Mouse (Mus musculus) central nervous system, embryonic 11.5 days (tissue): ENCODE results near the gene Fam221b. TPM values are rescaled to one million over a fixed set of nuclear protein-coding genes. Genes with fewer than 3 reads are reported as not detected.

Experiments
- polyA plus RNA-seq: library from polyadenylated mRNA; depleted of rRNA; stranded (reverse); fragments of >200 nt; gene quantifications from 2 replicates; pipeline ENCODE4 v1.2.3, GENCODE M21; 2012; rRNA removed

Gene Fam221b
- 0.21 and 0.22 TPM in 2 replicates for polyA plus RNA-seq

DNA sequence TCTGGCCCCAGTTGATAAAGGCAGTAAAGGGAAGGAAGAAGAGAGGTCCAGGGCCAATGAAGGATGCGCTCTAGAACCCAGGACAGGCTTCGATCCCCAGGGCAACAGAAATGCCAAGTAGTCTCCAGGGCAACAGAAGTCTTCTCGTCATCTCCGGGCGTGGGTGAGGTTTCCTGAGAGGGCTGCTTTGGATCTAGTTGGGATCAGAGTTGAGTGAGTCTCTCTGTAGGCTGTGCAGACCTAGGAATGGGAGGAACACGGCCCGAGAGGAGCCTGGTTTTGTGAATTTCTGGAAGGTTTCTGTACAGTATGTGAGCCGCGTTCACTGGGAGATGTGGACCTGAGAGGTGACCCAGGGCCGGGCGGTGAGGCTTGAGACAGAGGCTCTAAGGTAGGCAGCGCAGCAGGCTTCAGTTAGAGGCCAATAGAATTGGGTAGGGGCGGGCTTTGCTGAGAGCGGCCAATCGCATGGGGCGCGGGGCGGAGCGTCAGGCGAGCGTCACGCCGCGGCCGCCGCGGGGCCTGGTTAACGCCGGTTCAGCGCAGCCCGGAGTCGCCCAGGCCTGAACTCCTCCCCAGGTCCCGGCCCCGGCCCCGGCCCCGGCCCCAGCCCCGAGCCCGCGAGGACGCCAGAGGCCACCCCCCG is at the start of gene Fam221b, which contains the start of gene Tmem8b:
Gene Fam221b (minus strand): TSS at position 364 of the 646 bp plus-strand sequence.
Gene Tmem8b (plus strand): TSS at position 190 of the 646 bp plus-strand sequence.

GRCm38 (mm10) chr4:43709869-43710268 is 40.9 kb upstream of the Fam221b start, which contains the start of gene Olfr71:
TSS of gene Olfr71 (minus strand) at chr4:43710255.

GRCm38 (mm10) chr4:43700707-43701106 is 31.8 kb upstream of the Fam221b start, which contains the start of gene Olfr70:
TSS of gene Olfr70 (minus strand) at chr4:43700807.

DNA sequence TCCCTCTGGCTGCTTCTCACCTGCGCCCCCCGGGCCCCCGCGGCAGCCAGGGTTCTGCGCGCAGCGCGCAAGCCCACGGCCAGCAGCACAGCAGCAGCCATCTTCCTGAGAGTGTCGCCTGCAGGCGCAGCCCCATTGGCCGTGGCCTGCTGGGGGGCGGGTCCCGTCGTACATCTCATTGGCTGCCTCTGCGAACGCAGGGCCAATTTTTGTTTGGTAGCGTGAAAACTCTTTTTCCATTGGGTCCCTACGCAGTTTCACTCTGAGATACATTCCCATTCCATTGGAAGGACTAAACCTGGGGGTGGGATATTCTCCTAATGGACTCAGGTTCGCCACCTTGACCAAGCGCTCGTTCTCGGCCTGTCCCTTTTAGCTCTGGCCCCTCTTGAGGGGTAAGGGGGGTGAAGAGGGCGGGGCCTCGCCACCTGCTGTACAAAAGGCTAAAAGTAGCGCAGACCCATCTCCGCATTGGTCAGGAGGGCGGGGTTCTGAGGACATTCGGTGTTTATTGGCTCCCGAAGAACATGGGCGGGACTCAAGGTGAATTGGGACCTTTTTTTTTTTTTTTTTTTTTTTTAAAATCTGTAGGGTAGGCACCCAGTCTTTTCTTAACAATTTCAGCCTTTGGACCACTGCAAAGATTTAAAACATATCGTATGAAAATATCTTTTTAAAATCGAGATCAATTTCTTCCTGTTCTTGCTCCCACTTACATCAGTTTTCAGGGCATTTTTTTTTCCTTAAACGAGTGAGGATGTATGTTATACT is 12.4 kb downstream of the Fam221b start, which contains the start of gene Hint2:
Gene Hint2 (minus strand): TSS at position 128 of the 771 bp plus-strand sequence.

DNA sequence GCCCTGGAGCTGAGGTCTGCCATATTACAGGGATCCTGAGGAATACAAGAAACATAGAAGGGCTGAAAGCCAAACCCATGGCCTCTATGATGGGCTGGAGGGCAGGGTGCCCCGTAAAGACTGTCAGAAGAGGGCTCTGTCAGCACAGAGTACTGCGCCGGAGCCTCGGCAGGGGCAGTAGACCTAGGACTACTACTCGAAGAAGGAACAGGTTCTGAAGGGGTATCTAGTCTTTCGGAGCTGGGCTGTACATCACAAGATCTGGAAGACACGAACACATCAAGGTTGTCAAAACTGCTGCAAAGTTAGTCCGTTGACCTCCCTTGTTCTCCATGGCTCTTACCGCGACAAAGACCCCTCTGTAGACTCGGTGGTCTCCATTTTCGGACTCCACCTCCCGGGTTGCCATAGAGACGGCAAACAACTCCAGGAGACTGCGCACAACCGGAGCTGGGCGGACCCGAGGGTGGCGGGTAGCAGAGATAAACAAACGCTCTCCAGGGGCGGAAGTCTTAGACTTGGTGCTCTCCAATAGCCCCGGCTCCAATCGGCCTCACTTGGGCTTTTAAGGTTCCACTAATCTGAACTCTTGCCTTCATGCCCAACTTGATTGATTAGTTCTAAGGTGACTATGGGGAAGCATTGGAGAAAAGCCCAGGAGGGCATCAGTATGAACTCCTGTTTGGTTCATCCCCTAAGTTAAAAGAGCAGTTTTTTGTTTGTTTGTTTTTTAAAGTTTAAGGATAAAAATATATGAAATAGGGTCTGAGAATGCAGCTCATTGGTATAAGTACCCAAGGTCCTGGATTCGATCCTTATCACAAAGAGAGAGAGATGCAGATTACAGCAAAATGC is 15.6 kb downstream of the Fam221b start, which contains the start of gene Spag8:
Gene Spag8 (minus strand): TSS at position 434 of the 855 bp plus-strand sequence.

GRCm38 (mm10) chr4:43631046-43631955 is 37.6 kb downstream of the Fam221b start, which contains the start of gene Npr2:
TSS of gene Npr2 (plus strand) at chr4:43631935.

Other genes starting within 250 kb of the Fam221b start
- gene Fam166b, start 240.0 kb downstream of the Fam221b start, polyA plus RNA-seq: 0.46 and 0.47 TPM in 2 replicates
- gene Tesk1, start 227.2 kb downstream of the Fam221b start, polyA plus RNA-seq: 43.3 and 45.3 TPM in 2 replicates
- gene Cd72, start 214.5 kb downstream of the Fam221b start, polyA plus RNA-seq: 0.35 and 0.38 TPM in 2 replicates
- not detected in 2 replicates for gene Sit1, start 185.4 kb downstream of the Fam221b start, polyA plus RNA-seq
- 46.4 and 49.4 TPM in 2 replicates for gene Ccdc107, start 176.2 kb downstream of the Fam221b start, polyA plus RNA-seq
- 41.5 and 64.0 TPM in 2 replicates for gene Arhgef39, start 169.4 kb downstream of the Fam221b start, polyA plus RNA-seq
- gene Car9, start 162.2 kb downstream of the Fam221b start, polyA plus RNA-seq: 0.37 and 1.3 TPM in 2 replicates
- gene Tpm2, start 145.4 kb downstream of the Fam221b start, polyA plus RNA-seq: 83.2 and 109 TPM in 2 replicates
- gene Creb3, start 106.8 kb downstream of the Fam221b start, polyA plus RNA-seq: 34.6 and 40.8 TPM in 2 replicates
- gene Tln1, start 106.5 kb downstream of the Fam221b start, polyA plus RNA-seq: 52.5 and 57.8 TPM in 2 replicates
- 42.0 and 62.0 TPM in 2 replicates for gene Rgp1, start 90.4 kb downstream of the Fam221b start, polyA plus RNA-seq
- gene Gba2, start 90.3 kb downstream of the Fam221b start, polyA plus RNA-seq: 47.6 and 49.0 TPM in 2 replicates
- gene Msmp, start 84.7 kb downstream of the Fam221b start, polyA plus RNA-seq: 0.10 and 0.17 TPM in 2 replicates
- gene Npr2, start 37.2 kb downstream of the Fam221b start, polyA plus RNA-seq: 45.5 and 61.8 TPM in 2 replicates
- 2.9 and 3.2 TPM in 2 replicates for gene Spag8, start 15.6 kb downstream of the Fam221b start, polyA plus RNA-seq
- 53.7 and 54.7 TPM in 2 replicates for gene Hint2, start 12.7 kb downstream of the Fam221b start, polyA plus RNA-seq
- gene Tmem8b, start 174 bp downstream of the Fam221b start, polyA plus RNA-seq: 13.2 and 15.3 TPM in 2 replicates
- gene Olfr70, start 31.7 kb upstream of the Fam221b start, polyA plus RNA-seq: not detected in 2 replicates
- gene Olfr71, start 41.1 kb upstream of the Fam221b start, polyA plus RNA-seq: not detected in 2 replicates
- 0.16 and 0.17 TPM in 2 replicates for gene Hrct1, start 58.0 kb upstream of the Fam221b start, polyA plus RNA-seq
- gene Spaar, start 60.9 kb upstream of the Fam221b start, polyA plus RNA-seq: 0.02 and 0.06 TPM in 2 replicates
- not detected in 2 replicates for gene Olfr159, start 101.9 kb upstream of the Fam221b start, polyA plus RNA-seq
- gene Olfr156, start 154.8 kb upstream of the Fam221b start, polyA plus RNA-seq: 0.16 TPM in 1 of 2 replicates, not detected in the other
- 0.01 TPM in 1 of 2 replicates, not detected in the other for gene Olfr157, start 171.1 kb upstream of the Fam221b start, polyA plus RNA-seq
- not detected in 2 replicates for gene Olfr155, start 182.4 kb upstream of the Fam221b start, polyA plus RNA-seq
- 14.9 and 28.9 TPM in 2 replicates for gene Reck, start 206.4 kb upstream of the Fam221b start, polyA plus RNA-seq